Mouse (Mus musculus): ENCODE data around the gene Gjc1.

GRCm38 (mm10) chr11:102838616-102839150 lies 19.2 kb upstream of the Gjc1 start:
- TF ChIP-seq CTCF (IDR thresholded peaks at IDR 0.05; ENCODE audit: low read depth, low read length): no peak
- TF ChIP-seq GATA1 (IDR thresholded peaks at IDR 0.05; ENCODE audit: borderline replicate concordance, low read length): no peak
- TF ChIP-seq TAL1 (conservative IDR thresholded peaks at IDR 0.05; ENCODE audit: low read depth, low read length): no peak
- no peak for TF ChIP-seq POLR2AphosphoS5 (IDR thresholded peaks at IDR 0.05; ENCODE audit: insufficient replicate concordance, low read depth, low read length)

Measured in G1E (cell line).